Mouse (Mus musculus): ENCODE measurements around the gene Padi2.
A peak's percentile ranks its signal among the peaks of the same experiment; 100 is the strongest.

Padi2 gene

GRCm38 (mm10) chr4:140989447-140989846 lies 83.3 kb downstream of the Padi2 start:
- no peak for DNase-seq

GRCm38 (mm10) chr4:140992215-140992614 lies 86.1 kb downstream of the Padi2 start:
- peak; percentile 48 to 68 for DNase-seq

- DNase-seq, result no peak
These were observed 87.7 kb downstream of the Padi2 start for GRCm38 (mm10) chr4:140993846-140994245.

GRCm38 (mm10) chr4:140995811-140996210 lies 89.7 kb downstream of the Padi2 start:
- no peak for DNase-seq

GRCm38 (mm10) chr4:140996812-140997211 lies 90.7 kb downstream of the Padi2 start:
- DNase-seq, result no peak

All from cerebellum, postnatal 36 days (tissue).